34 mouse cellular contexts compared by ENCODE assay signal in genomic region chr19:23647308-23647707, GRCm38 (mm10). TPM values are rescaled to one million over a fixed set of nuclear protein-coding genes. Genes with fewer than 3 reads are reported as not detected.
DNase-seq lines count a peak whose midpoint lies in the region; ATAC-seq and TF ChIP-seq lines count a peak whose summit lies in the region.
"Had no signal": no experiment of that assay in that cellular context is flagged by ENCODE, and none has a peak within 500 bp of the region (broad histone marks: within the 10 kb centered on the region; RNA-seq: fewer than 3 reads in every experiment).

No protein-coding gene starts in this region.

- H3K27ac ChIP-seq in left cerebral cortex, adult 2 months = no peak overlapping the region
- H3K27ac ChIP-seq: embryonic facial prominence, embryonic 10.5 days; embryonic facial prominence, embryonic 13.5 days; forebrain, embryonic 12.5 days; forebrain, embryonic 15.5 days; gastrocnemius, adult 2 months; hindbrain, embryonic 10.5 days; hindbrain, embryonic 13.5 days had no signal

- no peak overlapping the region for H3K4me3 ChIP-seq in left cerebral cortex, adult 2 months
- H3K4me3 ChIP-seq: embryonic facial prominence, embryonic 10.5 days; embryonic facial prominence, embryonic 13.5 days; erythroblast, embryonic 14.5 days; forebrain, embryonic 12.5 days; forebrain, embryonic 15.5 days; gastrocnemius, adult 2 months; hindbrain, embryonic 10.5 days; hindbrain, embryonic 13.5 days had no signal

- no peak for ATAC-seq in megakaryocyte-erythroid progenitor cell, adult 5-6 weeks (replicated peaks; ENCODE audit: low FRiP score, low TSS enrichment, poor library complexity, severe bottlenecking)
- ATAC-seq: forebrain, embryonic 15.5 days; hindbrain, embryonic 16.5 days; Patski had no signal

- DNase-seq in left cerebral cortex, adult 18-20 months (ENCODE audit: low spot score in 2 of 2) = peak; percentile 18 to 37
- DNase-seq in left cerebral cortex, adult 2 months (ENCODE audit: extremely low spot score in 1 of 2, low spot score in 2 of 2) = no peak
- DNase-seq in right cerebral cortex, adult 18-20 months = peak; percentile 25
- no peak for DNase-seq in right cerebral cortex, postnatal 4 days
- DNase-seq in right cerebral cortex, postnatal 25 days = peak; percentile 26
- no peak for DNase-seq in embryo, embryonic 10 days (ENCODE audit: low spot score)
- DNase-seq: adrenal gland, postnatal 10 days; adrenal gland, postnatal 36 days; B cell, adult 2 months; cerebellum, adult 11 months; cerebellum, adult 2 months; cerebellum, adult 9-11 months; cerebellum, postnatal 25 days; embryo, embryonic 11 days; gastrocnemius, adult 2 months; gastrocnemius, postnatal 14 days; heart, adult 11 months; heart, postnatal 36 days had no signal

- intact Hi-C loops in left cerebral cortex, adult 2 months (cut with DNase I) = loop anchor here (5.0 kb wide), 1 partner anchor 40 kb away; no protein-coding TSS in a partner anchor

- no peak for TF ChIP-seq CTCF in left cerebral cortex, adult 2 months (IDR thresholded peaks at IDR 0.05)

RNA-seq across cellular contexts. Expression of gene 1700028P14Rik, which starts 5.3 kb away (rescaled TPM):
- 1 to 10 TPM; 1.2 to 1.7 TPM for total RNA-seq in left cerebral cortex, adult 18-20 months (2021)
- total RNA-seq in left cerebral cortex, adult 2 months (2021) = 1 to 10 TPM; 1.4 to 1.9 TPM
- not detected in 2 replicates for total RNA-seq in megakaryocyte-erythroid progenitor cell, adult 5-6 weeks (2014; fragmentation: Nextera tagmentation)
- total RNA-seq in megakaryocyte-erythroid progenitor cell, adult 5-6 weeks (2017) = not detected in 2 replicates
- total RNA-seq: adrenal gland, adult 18-20 months; adrenal gland, postnatal 10 days; CH12.LX; common myeloid progenitor, adult 5-6 weeks; G1E; gastrocnemius, adult 2 months; gastrocnemius, postnatal 14 days; gastrocnemius, postnatal 4 days; heart, adult 8-10 months; heart, postnatal 36 days had no signal

RNA-seq across cellular contexts. Expression of gene Ptar1, which starts 39.9 kb away (rescaled TPM):
- total RNA-seq in left cerebral cortex, adult 18-20 months (2021) = 10 to 100 TPM; 39.2 to 40.5 TPM
- 10 to 100 TPM; 37.0 to 40.9 TPM for total RNA-seq in left cerebral cortex, adult 2 months (2021)
- 18.5 and 19.7 TPM in 2 replicates for total RNA-seq in megakaryocyte-erythroid progenitor cell, adult 5-6 weeks (2014; fragmentation: Nextera tagmentation)
- 15.5 and 17.3 TPM in 2 replicates for total RNA-seq in megakaryocyte-erythroid progenitor cell, adult 5-6 weeks (2017)

Comparison
In these comparisons a context has a peak if more than half of its experiments do, and no peak if none do; other contexts are left out.
1. DNase-seq: peak in left cerebral cortex, adult 18-20 months (2 of 2), right cerebral cortex, adult 18-20 months (single experiment) and right cerebral cortex, postnatal 25 days (single experiment); none in left cerebral cortex, adult 2 months (0 of 2), right cerebral cortex, postnatal 4 days (single experiment) and embryo, embryonic 10 days (single experiment).